ENCODE assay signal across 8 mouse cellular contexts in genomic region chr9:35111941-35112595, GRCm38 (mm10). TPM values are rescaled to one million over a fixed set of nuclear protein-coding genes. Genes with fewer than 3 reads are reported as not detected.
DNase-seq lines count a peak whose midpoint lies in the region; ATAC-seq and TF ChIP-seq lines count a peak whose summit lies in the region.

No protein-coding gene starts in this region.

- WGBS in intestine, embryonic 16.5 days: 24% methylated on average over 19 of the region's 19 CpGs
- 20% methylated on average over 19 of the region's 19 CpGs for WGBS in midbrain, embryonic 11.5 days

- TF ChIP-seq CTCF in cortical plate, adult 2 months (IDR thresholded peaks at IDR 0.05; ENCODE audit: extremely low read depth, insufficient read depth, low read length): no peak

- H3K36me3 ChIP-seq in erythroblast, embryonic 14.5 days (ENCODE audit: control insufficient read depth): peaks cover 85% of the 10 kb centered on the region
- H3K36me3 ChIP-seq in intestine, embryonic 16.5 days (ENCODE audit: control insufficient read depth, insufficient read depth, low read length): no peaks in the 10 kb centered on the region
- H3K36me3 ChIP-seq in midbrain, embryonic 11.5 days (ENCODE audit: control insufficient read depth, insufficient read depth, low read length): no peaks in the 10 kb centered on the region

- DNase-seq in gastrocnemius, postnatal 36 days: peak; percentile 48 to 71
- peak; percentile 86 for DNase-seq in midbrain, embryonic 11.5 days (ENCODE audit: low spot score, missing footprints)
- peak; percentile 67 for DNase-seq in urinary bladder, postnatal 14 days (ENCODE audit: low spot score)

- peak overlapping the region; percentile 32; the same call in 1 of the 2 replicates for H3K27ac ChIP-seq in cortical plate, adult 2 months (ENCODE audit: insufficient read depth, low read length)
- peak overlapping the region; percentile 70 for H3K27ac ChIP-seq in intestine, embryonic 16.5 days (ENCODE audit: low read length)
- no peak overlapping the region for H3K27ac ChIP-seq in midbrain, embryonic 11.5 days (ENCODE audit: low read depth, low read length)

- H3K4me1 ChIP-seq in erythroblast, embryonic 14.5 days (ENCODE audit: control insufficient read depth): peaks cover 94% of the 10 kb centered on the region
- peaks cover 3% of the 10 kb centered on the region; the same call in 1 of the 2 replicates for H3K4me1 ChIP-seq in cortical plate, adult 2 months (ENCODE audit: control insufficient read depth, insufficient read depth, low read length)
- H3K4me1 ChIP-seq in intestine, embryonic 16.5 days (ENCODE audit: control insufficient read depth, insufficient read depth, low read length): peaks cover 57% of the 10 kb centered on the region
- H3K4me1 ChIP-seq in midbrain, embryonic 11.5 days (ENCODE audit: control insufficient read depth, insufficient read depth, low read length): peaks cover 2% of the 10 kb centered on the region; the same call in 1 of the 2 replicates

- H3K4me2 ChIP-seq in intestine, embryonic 16.5 days (ENCODE audit: low read depth, low read length): peak overlapping the region; percentile 21; the same call in 1 of the 2 replicates
- peak overlapping the region; percentile 12; the same call in 1 of the 2 replicates for H3K4me2 ChIP-seq in midbrain, embryonic 11.5 days

- H3K4me3 ChIP-seq in erythroblast, embryonic 14.5 days (replicated peaks): peak overlapping the region; percentile 1
- H3K4me3 ChIP-seq in cortical plate, adult 2 months (ENCODE audit: insufficient read depth, low read length): no peak overlapping the region
- H3K4me3 ChIP-seq in intestine, embryonic 16.5 days (ENCODE audit: low read length): no peak overlapping the region
- no peak overlapping the region for H3K4me3 ChIP-seq in midbrain, embryonic 11.5 days (ENCODE audit: low read depth, low read length)

- ATAC-seq in erythroblast, adult 5-6 weeks (replicated peaks; ENCODE audit: low FRiP score, poor library complexity, severe bottlenecking): no peak
- peak; percentile 57 for ATAC-seq in intestine, embryonic 16.5 days
- no peak for ATAC-seq in midbrain, embryonic 11.5 days (ENCODE audit: low FRiP score)
- no peak for ATAC-seq in inflammation-experienced regulatory T-cells, adult 6 months

- H3K9me3 ChIP-seq in erythroblast, embryonic 14.5 days (ENCODE audit: control insufficient read depth, low read length): no peaks in the 10 kb centered on the region
- no peaks in the 10 kb centered on the region for H3K9me3 ChIP-seq in intestine, embryonic 16.5 days (ENCODE audit: control insufficient read depth, low read length)
- H3K9me3 ChIP-seq in midbrain, embryonic 11.5 days (ENCODE audit: control insufficient read depth, low read length): no peaks in the 10 kb centered on the region

- TF ChIP-seq POLR2A in cortical plate, adult 2 months (IDR thresholded peaks at IDR 0.05; ENCODE audit: extremely low read depth, insufficient read depth, low read length): no peak

- H3K9ac ChIP-seq in intestine, embryonic 16.5 days (ENCODE audit: low read depth, low read length): peak overlapping the region; percentile 31
- no peak overlapping the region for H3K9ac ChIP-seq in midbrain, embryonic 11.5 days (ENCODE audit: low read length)

- intact Hi-C loops in gastrocnemius, postnatal 36 days (cut with DNase I): no loop called here

- no peaks in the 10 kb centered on the region for H3K27me3 ChIP-seq in erythroblast, embryonic 14.5 days (ENCODE audit: control insufficient read depth)
- no peaks in the 10 kb centered on the region for H3K27me3 ChIP-seq in intestine, embryonic 16.5 days (replicated peaks; ENCODE audit: control insufficient read depth, insufficient read depth, low read length)
- H3K27me3 ChIP-seq in midbrain, embryonic 11.5 days (ENCODE audit: control insufficient read depth, insufficient read depth, low read length): no peaks in the 10 kb centered on the region

RNA-seq across cellular contexts. Expression of gene St3gal4, which starts 7.0 kb away (rescaled TPM):
- 2.7 and 3.7 TPM in 2 replicates for polyA plus RNA-seq in erythroblast, embryonic 14.5 days (2012)
- 8.6 and 18.6 TPM in 2 replicates for total RNA-seq in erythroblast, adult 5-6 weeks (2015; ENCODE audit: low replicate concordance)
- 10.1 and 33.9 TPM in 2 replicates for total RNA-seq in erythroblast, adult 5-6 weeks (2017; ENCODE audit: low replicate concordance)
- polyA plus RNA-seq in cortical plate, adult 2 months (2012; rRNA removed): 7.5 and 8.3 TPM in 2 replicates
- total RNA-seq in gastrocnemius, postnatal 36 days (2021): 1 to 10 TPM; 2.5 to 4.4 TPM
- polyA plus RNA-seq in intestine, embryonic 16.5 days (2015; fragmentation: Nextera tagmentation; extraction: Ambion mirVana): 250 and 291 TPM in 2 replicates
- 10.7 and 11.0 TPM in 2 replicates for polyA plus RNA-seq in midbrain, embryonic 11.5 days (2014; fragmentation: Nextera tagmentation; extraction: Ambion mirVana)
- polyA plus RNA-seq in inflammation-experienced regulatory T-cells, adult 6 months (2017; shearing (Covaris generic)): 10 to 100 TPM; 11.2 to 29.1 (median 17.9) TPM
